Mouse (Mus musculus): ENCODE results near the gene Gm12830.
A peak's percentile ranks its signal among the peaks of the same experiment; 100 is the strongest.

Gene Gm12830

GRCm38 (mm10) chr4:114821567-114822192 lies at the start of gene Gm12830:
Gene Gm12830, plus strand, starts transcription at chr4:114821722.
- DNase-seq = peak; percentile 49

GRCm38 (mm10) chr4:114773316-114773715 lies 48.2 kb upstream of the Gm12830 start:
- DNase-seq = no peak

- DNase-seq = no peak
These were observed 43.8 kb upstream of the Gm12830 start for GRCm38 (mm10) chr4:114777625-114778202.

GRCm38 (mm10) chr4:114778716-114779474 lies 42.6 kb upstream of the Gm12830 start:
- DNase-seq = no peak

DNA sequence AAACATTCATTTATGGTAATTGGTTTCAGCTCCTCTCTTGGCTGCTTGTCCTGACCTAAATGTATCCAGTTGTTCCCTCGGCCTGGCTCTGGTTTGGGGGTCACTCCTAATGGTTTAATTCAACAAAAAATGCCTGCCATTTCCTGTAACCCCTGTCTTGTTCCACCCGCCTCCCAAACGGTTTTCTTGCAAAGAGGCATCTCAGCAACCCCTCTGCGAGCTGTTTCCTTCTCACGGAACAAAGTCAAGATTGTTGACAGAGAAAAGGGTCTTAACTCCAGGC lies 42.1 kb upstream of the Gm12830 start:
- no peak for DNase-seq

GRCm38 (mm10) chr4:114779758-114780546 lies 41.6 kb upstream of the Gm12830 start:
- DNase-seq = no peak

DNA sequence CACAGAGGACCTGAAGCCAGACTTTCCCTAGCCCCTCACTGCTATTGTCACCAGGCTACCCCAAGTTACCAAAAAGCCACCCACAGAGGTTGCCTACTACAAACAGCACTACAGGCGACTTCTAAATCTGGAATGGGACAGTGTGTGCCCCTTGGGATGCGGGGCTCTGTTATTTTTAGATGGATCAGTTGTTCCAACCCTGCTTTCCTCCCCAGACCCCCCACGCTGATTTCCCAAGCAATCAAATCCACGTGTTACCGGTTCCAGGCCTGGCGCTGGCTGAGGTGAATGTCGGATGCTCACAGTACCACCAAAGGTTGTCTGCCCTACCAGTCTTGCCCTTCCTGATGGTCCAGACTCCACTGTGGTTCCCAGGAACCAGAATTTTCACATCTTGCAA lies 38.7 kb upstream of the Gm12830 start:
- DNase-seq = no peak

DNA sequence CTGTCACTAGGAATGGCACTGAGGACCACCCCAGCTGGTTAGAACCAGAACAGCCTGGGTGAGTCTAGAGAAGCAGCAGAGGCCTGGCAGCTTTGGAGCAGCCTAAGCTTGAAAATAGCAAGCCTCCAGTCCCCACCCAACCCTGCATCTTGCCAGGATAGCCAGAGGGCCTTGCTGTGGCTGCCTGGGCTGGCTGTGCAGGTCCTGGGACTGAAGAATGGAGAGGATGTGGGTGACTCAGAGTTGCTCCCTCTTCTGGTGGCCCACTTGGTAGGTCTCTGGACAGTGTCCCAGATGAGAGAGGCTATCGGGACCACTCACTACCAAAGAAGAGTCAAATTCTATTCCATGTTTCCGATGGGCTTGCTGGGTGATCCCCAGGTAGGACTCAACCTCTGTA lies 36.8 kb upstream of the Gm12830 start:
- DNase-seq = no peak

GRCm38 (mm10) chr4:114788856-114789255 lies 32.7 kb upstream of the Gm12830 start:
- no peak for DNase-seq

- no peak for DNase-seq
These were observed 29.9 kb upstream of the Gm12830 start for GRCm38 (mm10) chr4:114791650-114792049.

DNA sequence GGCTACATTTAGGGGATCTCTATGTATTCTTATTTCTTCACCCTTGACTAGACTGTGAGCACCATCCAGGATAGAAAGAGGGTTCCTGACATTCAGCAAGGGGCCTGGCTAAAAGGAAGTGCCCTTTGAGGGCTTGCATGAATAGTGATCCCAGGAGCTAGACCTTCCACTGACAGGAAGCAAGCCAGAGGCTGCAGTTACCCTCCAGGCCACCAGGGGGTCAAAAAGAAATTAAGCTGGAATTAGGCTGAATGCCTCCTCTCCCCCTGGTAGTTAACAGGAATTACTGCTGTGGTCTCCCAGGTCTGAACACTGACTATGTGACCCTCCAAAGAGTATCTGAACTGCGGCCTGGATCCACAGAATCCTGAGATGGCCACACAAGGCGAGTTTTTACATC lies 27.7 kb upstream of the Gm12830 start:
- no peak for DNase-seq

DNA sequence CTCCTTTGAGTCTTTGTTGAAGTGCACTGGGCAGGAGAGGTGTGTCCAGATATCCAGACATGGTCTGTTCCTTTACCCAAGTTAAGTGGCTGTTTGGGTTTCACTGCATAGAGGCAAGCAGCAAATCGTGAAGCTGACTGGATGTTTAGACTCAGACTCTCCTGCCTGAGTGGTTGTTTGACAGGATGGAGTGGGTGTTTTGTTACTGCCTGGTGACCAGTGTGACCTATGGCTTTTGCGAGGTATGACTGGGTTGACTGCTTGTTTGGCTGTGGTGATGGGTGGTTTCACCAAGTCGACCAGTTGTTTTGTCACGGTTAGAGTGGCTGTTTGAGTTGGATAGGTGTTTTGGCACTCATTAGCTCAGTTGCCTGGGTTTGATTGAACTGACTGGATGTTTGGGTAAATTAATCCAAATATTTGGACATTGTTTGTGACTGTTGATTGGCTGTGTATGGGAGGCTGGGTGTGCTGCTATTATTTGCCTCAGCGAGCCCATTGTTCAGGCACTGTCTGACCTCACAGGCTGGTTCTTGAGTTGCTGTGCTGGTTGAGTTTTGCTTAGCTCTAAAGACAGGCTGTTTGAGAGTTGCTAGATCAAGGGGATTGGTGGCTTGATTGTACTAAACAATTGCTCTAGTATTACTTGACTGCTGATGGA lies 24.1 kb upstream of the Gm12830 start:
- DNase-seq = no peak

DNA sequence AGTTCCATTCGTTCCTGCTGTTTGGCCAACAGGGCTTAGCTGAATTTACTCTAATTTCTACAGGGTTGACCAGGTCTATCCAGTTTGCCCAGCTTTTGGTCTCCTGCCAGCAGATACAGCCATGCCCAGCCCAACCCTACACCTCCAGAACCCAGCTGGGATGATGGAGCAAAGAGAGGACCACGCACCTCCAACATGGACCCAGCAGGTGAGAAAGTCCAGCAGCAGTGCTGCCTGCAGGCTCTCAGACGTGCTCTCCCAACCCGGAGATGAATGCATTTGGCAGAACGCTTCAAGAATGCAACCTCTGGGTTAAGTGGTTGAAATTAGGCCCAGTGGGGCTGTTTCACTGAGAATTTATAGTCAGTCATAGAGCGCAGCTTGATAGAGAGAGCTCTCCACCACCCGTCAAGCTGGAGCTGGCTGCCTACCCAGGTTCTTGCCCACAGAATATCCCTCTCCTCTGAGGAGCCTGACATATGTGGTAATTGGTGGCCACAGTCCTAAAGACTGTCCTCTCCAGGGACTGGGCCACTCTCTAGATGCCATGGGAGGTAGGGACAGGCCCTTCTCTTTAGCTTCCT lies 23.4 kb upstream of the Gm12830 start:
- no peak for DNase-seq

- DNase-seq = no peak
These were observed 17.4 kb upstream of the Gm12830 start for GRCm38 (mm10) chr4:114804096-114804495.

GRCm38 (mm10) chr4:114818963-114819702 lies 2.4 kb upstream of the Gm12830 start:
- DNase-seq = no peak

DNA sequence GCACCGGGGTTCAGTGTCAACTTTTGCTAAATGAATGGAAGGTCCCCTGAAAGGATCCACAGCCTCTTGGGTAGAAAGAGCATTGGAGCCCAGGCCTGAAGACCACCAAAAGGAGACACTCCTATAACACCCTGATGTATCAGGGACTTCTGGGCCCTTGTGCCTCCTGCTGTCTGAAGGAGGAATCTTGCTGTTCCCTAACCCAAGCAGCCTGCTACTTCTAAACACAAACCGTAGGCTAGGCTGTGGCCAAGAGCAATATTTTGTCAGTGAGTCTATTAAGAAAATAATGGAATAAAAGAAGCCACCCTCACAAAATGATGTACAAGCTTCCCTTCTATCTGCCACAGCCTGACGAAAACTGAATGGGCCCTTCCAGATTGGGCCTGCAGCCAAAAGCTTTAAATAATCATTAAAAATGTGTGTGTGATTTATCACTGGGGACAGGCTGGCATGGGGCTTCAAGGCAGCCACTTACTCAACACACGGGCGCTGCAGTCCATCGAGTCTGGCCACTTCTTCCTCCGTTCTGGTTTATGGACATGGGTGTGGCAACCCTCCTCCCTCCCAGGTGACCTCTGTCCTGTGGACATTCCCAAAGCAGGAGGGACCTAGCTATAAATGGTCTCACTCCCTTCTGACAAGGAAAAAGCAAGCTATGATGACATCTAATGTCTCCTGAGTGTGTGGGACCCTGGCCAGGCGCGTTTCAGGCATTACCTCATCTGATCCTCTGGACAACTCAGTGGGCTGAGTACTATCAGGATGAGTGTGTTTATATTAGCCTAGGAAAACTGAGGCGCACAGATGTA lies 13.5 kb downstream of the Gm12830 start:
- DNase-seq = no peak

- DNase-seq = no peak
These were observed 19.9 kb downstream of the Gm12830 start for GRCm38 (mm10) chr4:114841336-114841920.

- no peak for DNase-seq
These were observed 20.9 kb downstream of the Gm12830 start for GRCm38 (mm10) chr4:114842376-114842960.

- peak; percentile 16 for DNase-seq
These were observed 21.7 kb downstream of the Gm12830 start for GRCm38 (mm10) chr4:114843097-114843721.

- DNase-seq = no peak
These were observed 23.1 kb downstream of the Gm12830 start for GRCm38 (mm10) chr4:114844600-114844999.

Measured in right cerebral cortex, postnatal 25 days (tissue).